Mouse (Mus musculus) monocyte, adult 2 months (primary cell): ENCODE results near the gene Chchd3.

Experiments
- DNase-seq, 2 experiments: peaks; one replicate each; pipeline ENCODE4 v3.0.0; 2022; ENCODE audit warnings: low spot score in 2 of 2, low read depth in 1 of 2

The Chchd3 gene

DNA sequence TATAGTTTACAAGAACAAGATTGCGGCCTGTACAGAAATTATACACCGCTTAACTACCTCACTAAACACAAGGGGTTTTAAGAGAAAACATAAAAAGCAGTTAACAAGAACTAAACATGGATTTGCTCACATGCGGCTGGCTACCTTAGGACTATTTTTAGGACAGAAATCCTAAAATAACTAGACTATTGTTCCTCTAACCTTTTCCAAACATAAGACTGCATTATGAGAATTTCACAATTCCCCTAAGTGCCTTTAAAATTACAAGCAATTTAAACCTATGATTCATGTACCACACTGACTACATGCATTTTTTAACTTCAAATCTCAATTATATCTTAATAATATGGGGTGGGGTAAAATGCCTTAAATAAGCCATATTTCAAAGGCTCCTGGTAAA is 123.3 kb downstream of the Chchd3 start:
- DNase-seq: no peak

DNA sequence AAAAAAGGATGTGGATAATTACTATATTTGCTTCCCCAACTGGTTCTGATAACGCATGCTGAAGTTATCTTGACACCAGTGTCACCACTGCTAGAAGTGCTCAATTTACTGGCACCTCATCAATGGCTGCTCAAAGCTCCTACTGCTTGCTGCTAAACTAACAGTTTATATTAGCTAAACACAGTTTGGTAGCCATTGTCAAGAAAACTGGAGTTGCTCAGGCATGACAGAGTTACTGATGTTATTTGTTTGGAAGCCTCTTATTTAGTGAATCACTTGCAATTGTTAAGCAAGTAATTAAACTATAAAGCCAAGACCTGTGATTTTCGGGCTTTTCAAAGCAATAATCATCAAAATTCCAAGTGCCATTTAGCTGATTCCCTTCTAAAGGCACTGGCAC is 123.7 kb downstream of the Chchd3 start:
- no peak for DNase-seq

DNA sequence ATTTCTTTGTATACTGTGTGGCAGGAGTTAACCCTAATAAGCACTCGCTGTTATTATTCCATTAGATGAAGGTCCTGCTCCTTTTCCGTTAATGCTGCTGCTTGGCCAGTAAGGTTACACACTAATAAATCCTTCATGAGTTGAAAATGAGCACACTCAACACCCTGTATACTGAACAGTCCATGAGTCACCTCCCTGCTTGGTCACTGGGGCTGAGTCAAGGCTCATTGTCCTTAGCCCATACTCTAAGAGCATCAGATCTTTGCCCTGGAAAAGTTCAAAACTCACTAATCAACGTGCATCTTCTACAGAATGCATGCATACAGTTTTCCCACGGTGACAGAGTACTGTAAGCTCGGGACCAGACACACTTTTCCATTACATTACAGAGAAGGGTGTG is 124.5 kb downstream of the Chchd3 start:
- no peak for DNase-seq

DNA sequence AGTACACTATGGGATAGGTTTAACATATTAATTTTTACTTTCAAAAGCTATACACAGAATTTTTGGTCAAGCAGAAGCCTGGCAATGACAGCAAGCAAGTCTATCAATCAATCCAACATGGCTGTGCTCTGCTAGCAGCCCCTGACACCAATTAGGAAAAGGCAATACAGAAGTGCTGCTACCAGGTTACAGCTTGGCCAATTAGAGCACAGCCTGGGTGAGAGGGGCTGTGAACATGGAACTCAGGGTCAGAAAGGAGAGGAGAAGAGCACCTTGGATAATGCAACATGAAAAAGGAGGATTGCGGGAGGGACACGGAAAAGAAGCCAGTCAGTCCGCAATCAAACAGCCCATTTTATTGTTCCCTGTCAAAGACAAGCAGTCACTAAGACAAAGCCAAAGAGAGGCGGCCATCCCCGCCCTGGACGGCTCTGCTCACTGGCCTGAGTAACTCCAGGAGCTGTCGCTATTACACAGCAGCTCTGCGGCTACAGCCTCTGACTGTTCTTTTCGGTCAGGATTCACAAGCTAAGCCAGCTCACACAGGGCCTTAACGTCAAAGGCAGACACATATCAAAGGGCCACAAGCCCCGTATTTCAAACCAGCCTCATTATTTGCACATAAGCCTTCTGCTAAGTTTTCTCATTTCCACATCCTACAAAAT is 128.8 kb downstream of the Chchd3 start:
- DNase-seq: no peak

DNA sequence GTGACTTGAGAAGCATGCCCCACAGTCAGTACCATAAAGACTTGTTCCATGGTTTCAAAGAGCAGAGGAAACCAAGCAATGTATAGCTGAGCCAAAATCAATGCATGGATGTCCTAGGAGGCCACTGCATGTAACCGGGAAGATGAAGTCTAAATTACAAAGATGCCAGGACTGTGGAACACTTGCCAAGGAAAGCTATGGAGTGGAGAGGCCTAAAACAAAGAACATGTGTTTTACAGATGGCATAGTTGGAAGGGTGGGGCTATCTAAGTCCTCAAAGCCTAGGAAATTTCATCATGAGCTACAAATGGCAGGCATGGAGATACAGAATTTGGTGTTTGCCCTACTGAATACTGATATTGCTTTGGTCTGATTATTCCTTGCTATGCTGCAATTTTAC is 137.7 kb downstream of the Chchd3 start:
- DNase-seq: no peak

DNA sequence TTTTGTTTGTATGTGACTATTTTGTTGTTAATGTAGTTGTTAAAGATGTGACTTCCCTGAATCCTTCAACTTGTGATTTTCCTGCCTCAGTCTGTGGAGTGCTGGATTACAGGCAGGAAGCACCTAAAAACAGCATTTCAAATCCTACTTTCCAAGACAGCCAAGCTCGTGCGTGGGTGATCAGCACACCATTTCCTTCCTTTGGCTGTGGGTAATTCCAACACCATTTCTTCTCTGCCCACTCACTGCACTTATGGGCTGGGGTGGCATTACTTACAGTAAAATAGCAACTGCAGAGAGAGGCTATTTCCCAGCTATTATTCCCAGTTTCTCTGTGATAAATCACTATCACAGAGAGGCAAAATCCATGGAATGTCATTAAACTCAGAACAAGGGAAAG is 140.0 kb downstream of the Chchd3 start:
- DNase-seq: no peak

DNA sequence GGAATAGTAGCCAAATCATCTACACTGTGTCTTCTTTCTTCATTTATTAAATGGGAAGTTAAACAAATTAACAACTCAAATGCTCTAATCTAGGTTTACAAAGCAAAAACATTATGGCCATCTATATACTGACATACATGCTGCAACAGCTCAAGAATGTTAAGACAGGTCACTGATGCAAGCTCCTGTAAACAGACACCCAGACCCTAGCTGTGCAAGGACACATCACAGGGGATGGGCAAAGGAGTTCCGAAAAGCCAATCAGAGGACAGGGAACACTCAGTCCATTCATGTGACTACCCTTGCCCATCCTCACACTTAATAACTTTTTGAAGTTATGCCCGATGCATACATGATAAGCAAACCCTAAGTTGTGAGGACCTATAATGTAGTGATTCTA is 149.4 kb downstream of the Chchd3 start:
- DNase-seq: no peak

DNA sequence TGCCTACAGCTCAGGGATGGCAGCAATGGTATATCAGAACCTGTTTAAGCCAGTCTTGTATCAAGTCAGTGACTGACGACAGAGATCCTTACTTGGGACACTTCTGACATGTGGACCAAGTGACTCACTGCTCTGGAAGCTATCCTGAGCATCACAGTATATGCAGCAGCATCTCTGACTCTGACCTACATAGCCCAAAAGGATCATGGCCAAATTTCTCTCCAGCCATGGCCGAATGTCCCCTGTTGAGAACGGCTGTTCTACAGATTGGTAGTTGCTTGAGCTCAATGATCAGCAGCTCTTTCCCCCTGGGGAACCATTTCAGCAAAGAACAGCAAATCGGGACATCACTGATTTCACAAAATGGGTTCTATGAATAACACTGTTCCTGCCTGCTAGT is 161.0 kb downstream of the Chchd3 start:
- no peak for DNase-seq

DNA sequence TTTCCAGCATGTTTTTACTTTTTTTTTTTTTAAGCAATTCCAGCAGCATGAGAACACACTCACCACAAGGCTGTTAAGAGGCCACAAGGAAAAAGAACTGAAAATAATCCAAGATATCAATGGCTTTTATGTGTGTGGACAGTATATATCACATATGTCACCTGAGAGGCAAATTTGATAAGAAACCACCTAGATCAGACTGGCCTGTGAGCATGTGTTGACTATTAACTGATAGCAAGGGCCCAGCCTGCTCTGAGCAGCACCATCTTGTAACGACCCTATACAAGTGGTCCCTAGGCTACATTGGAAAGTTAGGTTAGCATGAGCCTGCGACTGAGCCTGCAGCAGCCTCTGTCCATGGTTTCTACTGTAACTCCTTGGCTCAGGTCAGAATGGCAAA is 166.0 kb downstream of the Chchd3 start:
- DNase-seq: no peak

DNA sequence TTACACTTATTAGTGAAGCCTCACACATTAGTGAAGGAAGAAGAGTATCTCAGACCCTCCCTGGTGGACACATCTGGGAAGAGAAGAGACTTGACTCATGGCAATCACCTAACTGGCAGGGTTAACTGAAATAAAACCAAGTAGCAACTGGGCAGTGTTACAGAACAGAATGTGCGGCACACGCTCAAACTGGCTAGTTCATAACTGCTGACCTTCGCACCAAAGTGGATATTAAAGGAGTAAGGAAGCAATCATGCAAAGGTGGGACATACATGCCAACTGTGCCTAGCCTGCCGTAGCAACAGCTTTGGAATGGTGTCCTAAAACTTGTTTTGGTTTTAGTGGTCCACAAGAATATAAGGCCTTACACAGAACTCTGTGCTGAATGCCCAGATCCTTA is 169.3 kb downstream of the Chchd3 start:
- no peak for DNase-seq

DNA sequence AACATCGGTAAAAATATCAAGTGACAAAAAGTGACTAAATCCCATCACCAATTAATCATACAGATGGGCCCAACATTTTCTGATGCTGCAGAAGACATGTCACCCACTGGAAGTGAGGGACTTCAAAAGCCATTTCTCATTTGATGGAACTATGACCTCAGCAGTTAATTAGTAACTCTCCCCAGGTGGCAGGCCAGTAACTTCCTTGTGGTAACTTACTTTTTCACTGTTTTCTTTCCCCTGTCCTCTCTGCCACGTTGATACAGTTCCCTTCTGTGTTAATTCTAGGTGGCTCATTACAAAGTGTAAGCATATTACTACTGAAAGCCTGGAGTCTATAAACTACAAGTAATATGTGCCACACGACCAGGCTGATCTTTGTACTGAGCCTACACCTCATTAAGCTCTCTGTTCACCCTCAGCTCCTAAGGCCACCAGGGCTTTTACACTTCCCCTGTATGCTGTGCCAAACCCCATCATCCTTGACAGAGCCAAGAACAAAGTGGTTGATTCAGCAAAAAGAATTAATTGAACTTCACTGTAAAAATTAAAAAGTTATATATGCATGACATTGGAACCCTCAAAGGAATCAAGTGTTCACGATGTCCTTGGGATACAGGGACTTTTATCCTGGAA is 171.0 kb downstream of the Chchd3 start:
- DNase-seq: no peak

DNA sequence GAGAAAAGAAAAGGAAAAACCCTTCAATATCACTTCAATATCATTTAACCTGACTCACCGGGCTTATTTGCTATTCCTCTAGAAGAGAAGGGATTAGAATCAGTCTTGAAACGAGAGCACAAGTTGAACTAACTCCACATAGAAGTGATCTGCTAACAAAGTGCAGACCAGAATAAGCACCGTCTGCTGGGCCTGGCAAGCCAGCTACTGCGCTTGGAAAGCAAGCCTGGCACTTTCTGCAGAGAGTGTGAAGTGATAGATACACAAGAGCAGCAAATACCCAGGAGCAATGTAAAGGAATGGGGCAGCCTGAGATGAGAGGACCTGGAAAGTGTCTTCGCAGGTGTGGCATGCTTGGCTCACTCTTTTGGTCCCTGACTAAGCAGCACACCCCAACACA is 181.5 kb downstream of the Chchd3 start:
- no peak for DNase-seq

DNA sequence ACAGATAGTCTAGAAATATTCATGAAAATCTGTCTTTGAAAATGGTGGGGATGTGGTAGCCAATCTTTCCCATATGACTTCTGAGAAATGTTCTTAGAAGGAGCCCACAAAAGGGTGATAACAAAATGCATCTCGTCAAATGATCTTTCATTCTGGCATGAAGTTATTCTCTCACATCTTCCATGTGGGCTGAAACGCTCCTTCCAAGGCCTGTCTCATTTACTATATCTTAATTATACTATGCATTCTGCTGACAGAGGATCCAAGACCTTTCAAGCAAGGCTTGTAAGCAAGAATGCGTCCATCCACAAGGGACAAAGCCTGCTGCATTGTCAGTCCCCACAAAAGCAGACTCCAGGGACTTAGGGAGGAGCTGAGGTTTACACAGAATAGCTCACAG is 185.9 kb downstream of the Chchd3 start:
- no peak for DNase-seq

DNA sequence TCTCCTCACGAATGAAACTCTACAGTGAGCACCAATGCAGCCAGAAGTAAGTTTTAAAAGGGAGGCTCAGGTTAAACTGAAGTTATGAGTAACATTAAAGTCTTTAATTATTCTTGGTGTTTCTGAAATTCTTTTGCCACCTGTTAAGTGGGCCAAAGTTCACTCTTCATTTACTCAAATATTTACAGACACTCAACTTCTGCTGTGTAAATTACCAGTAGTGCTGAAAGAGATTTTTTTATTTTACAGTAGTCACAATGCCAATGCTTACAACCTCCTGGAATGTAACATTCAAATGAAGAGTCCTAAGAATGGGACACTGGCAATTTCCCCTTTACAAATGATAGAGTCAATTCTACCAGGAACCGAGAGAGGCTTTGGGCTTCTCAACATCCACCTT is 187.3 kb downstream of the Chchd3 start:
- DNase-seq: no peak

DNA sequence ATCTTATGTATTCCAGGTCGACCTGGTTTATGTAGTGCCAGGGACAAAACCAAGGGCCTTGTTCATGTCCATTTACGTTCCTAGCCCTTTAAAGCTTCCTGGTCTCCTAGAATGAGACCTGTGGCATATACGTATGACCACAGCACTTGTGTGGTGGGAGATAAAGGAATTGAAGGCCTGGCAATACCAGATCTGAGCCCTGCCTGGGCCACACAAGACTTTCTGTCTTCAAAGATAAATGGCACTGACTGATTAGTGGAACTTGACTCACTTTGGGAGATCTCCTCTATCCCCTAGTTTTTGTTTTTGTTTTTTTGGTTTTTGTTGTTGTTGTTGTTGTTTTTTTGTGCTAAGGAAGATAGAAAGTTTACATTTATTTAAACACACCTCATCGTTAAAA is 209.1 kb downstream of the Chchd3 start:
- no peak for DNase-seq

DNA sequence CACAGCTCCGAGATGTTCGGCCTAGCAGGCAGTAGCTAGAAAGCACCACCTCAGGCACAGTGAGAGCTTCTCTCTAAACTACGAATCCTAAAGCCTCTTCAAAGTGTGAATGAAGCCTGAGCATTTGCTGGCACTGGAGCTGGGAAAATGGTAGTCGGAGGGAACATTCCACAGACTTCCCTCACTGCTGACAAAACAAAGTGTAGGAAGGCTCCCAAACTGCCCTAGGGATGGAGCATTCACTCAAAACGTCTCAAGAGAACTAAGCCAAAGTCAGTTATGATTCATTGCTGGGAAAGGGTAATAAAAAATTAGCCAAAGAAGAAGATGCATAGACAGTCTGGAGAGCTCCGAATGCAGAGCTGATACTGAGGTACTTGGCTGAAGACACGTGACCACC is 211.1 kb downstream of the Chchd3 start:
- no peak for DNase-seq

DNA sequence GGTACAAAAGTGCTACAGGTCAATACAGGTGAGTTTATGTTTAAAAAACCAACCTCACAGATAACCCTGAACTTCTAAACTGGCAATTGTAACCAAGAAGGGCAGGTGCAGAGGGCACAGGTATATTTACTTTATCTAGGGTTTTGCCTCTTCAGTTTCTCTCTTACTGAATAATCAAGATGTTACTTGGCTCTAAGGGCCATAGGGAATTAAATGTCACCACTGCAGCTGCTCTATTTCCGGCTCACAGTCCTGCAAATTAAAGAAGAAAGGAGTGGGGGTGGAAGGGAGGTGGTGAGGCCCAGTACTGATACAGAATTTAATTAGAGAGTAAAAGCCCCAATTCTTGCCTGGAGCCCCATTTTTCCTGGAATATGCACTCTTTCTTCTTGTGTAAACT is 214.6 kb downstream of the Chchd3 start:
- no peak for DNase-seq

DNA sequence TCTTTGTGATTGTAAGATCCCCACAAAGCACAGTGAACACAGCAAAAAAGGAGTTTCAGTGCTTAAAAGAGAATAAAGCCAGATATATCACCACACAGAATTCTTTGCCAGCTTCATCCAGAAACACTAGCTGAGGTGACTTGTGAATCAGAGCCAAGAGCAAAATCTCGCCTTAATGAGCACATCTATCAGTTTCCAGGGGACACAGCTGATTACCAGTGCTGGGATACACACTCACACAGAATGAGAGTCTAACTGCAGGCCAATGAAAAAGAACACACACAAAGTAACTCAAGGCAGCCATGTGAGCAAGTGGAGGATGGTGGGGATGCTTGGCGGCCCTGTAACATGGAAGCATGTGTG is 222.1 kb downstream of the Chchd3 start:
- no peak for DNase-seq

DNA sequence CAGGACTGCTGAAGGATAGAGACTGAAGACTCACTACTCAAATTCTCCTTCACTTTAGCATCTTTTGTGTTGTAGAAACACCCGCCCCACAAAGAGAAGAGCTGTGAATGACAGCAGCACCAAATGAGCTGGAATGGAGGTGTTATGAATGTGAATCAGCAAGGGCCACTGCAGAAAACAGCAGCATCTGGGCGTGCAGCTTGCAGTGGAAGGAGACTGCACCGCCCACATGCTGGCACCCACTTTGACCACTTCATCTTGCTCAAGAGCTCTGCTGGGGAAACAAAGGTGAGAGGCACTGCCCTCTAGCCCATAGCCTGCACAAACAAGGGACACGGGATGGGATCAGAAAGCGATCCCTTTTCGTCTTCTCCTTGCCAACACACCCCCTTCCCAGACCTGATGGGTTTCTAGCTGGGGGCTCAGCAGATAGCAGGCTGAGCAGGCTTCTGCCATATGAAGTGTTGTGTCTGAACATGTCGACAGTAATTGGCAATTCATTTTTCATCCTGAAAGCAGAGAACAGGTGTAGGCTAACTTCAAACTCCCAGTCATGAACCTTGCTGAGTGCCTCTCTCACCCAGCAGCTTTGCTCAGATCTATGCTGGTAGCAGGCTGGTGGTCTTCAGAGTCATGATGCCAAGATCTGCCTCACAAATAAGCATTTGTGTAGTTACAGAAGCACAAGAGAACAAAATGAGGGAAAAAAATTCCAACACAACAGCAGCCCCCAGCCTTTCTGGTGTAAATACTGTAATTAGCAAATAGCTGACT is 222.7 kb downstream of the Chchd3 start:
- no peak for DNase-seq

DNA sequence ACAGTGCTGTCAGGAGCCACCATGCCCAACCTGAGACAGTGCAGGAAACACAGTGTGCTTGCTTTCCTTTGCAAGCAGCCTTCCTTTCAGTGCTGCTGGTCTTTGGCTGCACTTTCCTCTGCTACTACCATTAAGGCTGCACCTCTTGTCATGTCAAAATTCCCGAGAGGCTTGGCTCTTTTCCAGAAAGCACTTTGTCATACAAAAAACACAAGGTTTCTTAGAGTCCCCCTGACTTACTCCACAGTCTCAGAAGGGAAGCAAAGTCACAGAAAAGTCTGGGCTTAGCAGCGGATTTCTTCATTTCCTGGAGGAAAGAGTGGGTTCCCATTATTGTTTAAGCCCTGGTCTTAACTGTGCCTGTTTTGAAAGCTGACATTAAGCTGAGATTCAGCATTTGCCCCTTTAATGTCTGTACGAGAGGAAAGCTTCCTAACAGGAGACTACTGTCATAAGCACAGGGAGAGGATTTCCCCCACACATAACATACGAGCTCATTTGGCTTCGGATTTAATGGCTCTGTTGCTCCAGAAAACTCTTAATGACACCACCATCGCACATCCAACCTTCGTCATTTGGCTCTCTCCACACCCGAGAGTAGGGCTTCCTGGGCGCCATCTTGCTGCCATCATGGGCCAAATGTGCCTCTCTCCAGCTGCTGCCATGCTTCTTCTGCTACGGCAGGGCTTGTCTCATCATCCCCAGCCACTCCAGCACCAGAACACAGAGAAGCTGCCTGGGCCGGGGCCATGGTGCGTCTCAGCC is 236.0 kb downstream of the Chchd3 start:
- no peak for DNase-seq

DNA sequence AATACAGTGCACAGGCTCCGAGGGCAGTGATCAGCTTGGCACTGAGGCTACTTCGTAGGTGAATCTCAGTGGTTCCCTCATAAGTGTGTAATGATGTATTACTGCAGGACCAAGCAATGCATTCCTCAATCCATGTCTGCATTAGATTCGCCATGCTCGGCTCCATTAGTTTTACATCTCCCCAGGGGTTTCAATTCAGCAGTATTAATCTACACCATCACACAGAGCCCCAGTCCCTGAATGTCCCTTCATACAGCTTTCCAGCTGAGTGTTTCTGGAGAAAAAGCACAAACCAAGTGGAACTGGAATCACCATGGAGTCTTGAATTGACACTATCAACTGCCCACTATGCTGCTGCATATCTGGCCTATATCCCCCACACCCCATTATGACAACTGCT is 241.1 kb downstream of the Chchd3 start:
- no peak for DNase-seq

DNA sequence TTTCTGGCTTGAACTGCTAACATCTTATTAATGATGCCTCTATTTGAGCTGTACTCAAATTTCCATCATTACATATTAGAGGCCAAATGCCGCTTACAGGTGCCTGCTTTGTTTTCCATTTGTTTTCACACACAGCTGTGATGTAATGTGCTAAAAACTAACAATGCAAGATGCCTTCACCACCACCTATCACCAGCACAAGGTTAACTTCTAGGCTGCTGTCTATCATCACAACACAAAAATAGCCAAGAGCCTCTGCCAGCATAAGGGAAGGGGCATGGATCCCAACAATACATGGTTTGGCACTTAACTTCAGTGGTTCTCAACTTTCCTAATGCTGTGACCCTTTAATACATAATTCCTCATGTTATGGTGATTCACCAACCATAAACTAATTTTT is 251.3 kb downstream of the Chchd3 start:
- DNase-seq: no peak
